Mouse (Mus musculus): Measurements from ENCODE around the gene a. TPM values are rescaled to one million over a fixed set of nuclear protein-coding genes. Genes with fewer than 3 reads are reported as not detected.

Gene a
- polyA plus RNA-seq, 1 experiment, result not detected

- no peak for TF ChIP-seq CTCF (IDR thresholded peaks at IDR 0.05; ENCODE audit: insufficient read depth, low read length)
- TF ChIP-seq POLR2A (IDR thresholded peaks at IDR 0.05; ENCODE audit: borderline replicate concordance, extremely low read depth, low read depth, low read length), result no peak
- WGBS, result 20% methylated on average over 19 of the region's 19 CpGs
- DNase-seq, result no peak
Observed at GRCm38 (mm10) chr2:155032938-155033710, 241.9 kb downstream of the a start.

GRCm38 (mm10) chr2:155039956-155040355 is 248.8 kb downstream of the a start:
- 50% methylated on average over 4 of the region's 4 CpGs for WGBS
- TF ChIP-seq POLR2A (IDR thresholded peaks at IDR 0.05; ENCODE audit: borderline replicate concordance, extremely low read depth, low read depth, low read length), result no peak
- no peak overlapping the region for H3K4me3 ChIP-seq (replicated peaks; ENCODE audit: extremely low read depth, low read depth, low read length)
- H3K4me1 ChIP-seq (ENCODE audit: control insufficient read depth, insufficient read depth, low read length), result no peaks in the 10 kb centered on the region
- no peak for DNase-seq

More at GRCm38 (mm10) chr2:155032938-155033710, 241.9 kb downstream of the a start:
- Histone ChIP-seq H3K4me3 (replicated peaks; ENCODE audit: extremely low read depth, low read depth, low read length) (no peak overlapping the region), H3K4me1 (ENCODE audit: control insufficient read depth, insufficient read depth, low read length) (0 out of 2 replicates have a peak, but pooled peaks cover 4% of the 10 kb centered on the region)

- DNase-seq, result no peak
- TF ChIP-seq CTCF (IDR thresholded peaks at IDR 0.05; ENCODE audit: insufficient read depth, low read length), result no peak
- no peak for TF ChIP-seq POLR2A (IDR thresholded peaks at IDR 0.05; ENCODE audit: borderline replicate concordance, extremely low read depth, low read depth, low read length)
- WGBS, result 72% methylated on average over 3 of the region's 3 CpGs
- H3K4me1 ChIP-seq (ENCODE audit: control insufficient read depth, insufficient read depth, low read length), result no peaks in the 10 kb centered on the region
- H3K4me3 ChIP-seq (replicated peaks; ENCODE audit: extremely low read depth, low read depth, low read length), result no peak overlapping the region
Observed at GRCm38 (mm10) chr2:155044542-155044941, 253.3 kb downstream of the a start.

GRCm38 (mm10) chr2:155045075-155045474 is 253.9 kb downstream of the a start:
- DNase-seq, result no peak
- Histone ChIP-seq H3K4me1 (ENCODE audit: control insufficient read depth, insufficient read depth, low read length) (peaks cover 2% of the 10 kb centered on the region; the same call in 1 of the 2 replicates), H3K4me3 (replicated peaks; ENCODE audit: extremely low read depth, low read depth, low read length) (no peak overlapping the region)
- no peak for TF ChIP-seq CTCF (IDR thresholded peaks at IDR 0.05; ENCODE audit: insufficient read depth, low read length)
- TF ChIP-seq POLR2A (IDR thresholded peaks at IDR 0.05; ENCODE audit: borderline replicate concordance, extremely low read depth, low read depth, low read length), result no peak
- WGBS, result 70% methylated on average over 3 of the region's 3 CpGs

- no peak for TF ChIP-seq POLR2A (IDR thresholded peaks at IDR 0.05; ENCODE audit: borderline replicate concordance, extremely low read depth, low read depth, low read length)
- TF ChIP-seq CTCF (IDR thresholded peaks at IDR 0.05; ENCODE audit: insufficient read depth, low read length), result no peak
- WGBS, result 78% methylated on average over 2 of the region's 2 CpGs
- DNase-seq, result no peak
Observed at GRCm38 (mm10) chr2:155046803-155047202, 255.6 kb downstream of the a start.

GRCm38 (mm10) chr2:155047452-155048178 is 256.4 kb downstream of the a start:
- H3K4me1 ChIP-seq (ENCODE audit: control insufficient read depth, insufficient read depth, low read length), result peaks cover 5% of the 10 kb centered on the region
- H3K4me3 ChIP-seq (replicated peaks; ENCODE audit: extremely low read depth, low read depth, low read length), result no peak overlapping the region
- TF ChIP-seq POLR2A (IDR thresholded peaks at IDR 0.05; ENCODE audit: borderline replicate concordance, extremely low read depth, low read depth, low read length), result no peak
- no peak for TF ChIP-seq CTCF (IDR thresholded peaks at IDR 0.05; ENCODE audit: insufficient read depth, low read length)
- 63% methylated on average over 7 of the region's 7 CpGs for WGBS
- no peak for DNase-seq

More at GRCm38 (mm10) chr2:155046803-155047202, 255.6 kb downstream of the a start:
- Histone ChIP-seq H3K4me3 (replicated peaks; ENCODE audit: extremely low read depth, low read depth, low read length) (no peak overlapping the region), H3K4me1 (ENCODE audit: control insufficient read depth, insufficient read depth, low read length) (peaks cover 5% of the 10 kb centered on the region)

- TF ChIP-seq POLR2A (IDR thresholded peaks at IDR 0.05; ENCODE audit: borderline replicate concordance, extremely low read depth, low read depth, low read length) (no peak), CTCF (IDR thresholded peaks at IDR 0.05; ENCODE audit: insufficient read depth, low read length) (no peak)
- H3K4me1 ChIP-seq (ENCODE audit: control insufficient read depth, insufficient read depth, low read length), result peaks cover 5% of the 10 kb centered on the region
- H3K4me3 ChIP-seq (replicated peaks; ENCODE audit: extremely low read depth, low read depth, low read length), result peak overlapping the region; percentile 73
- DNase-seq, result no peak
- 6% methylated on average over 5 of the region's 5 CpGs for WGBS
Observed at GRCm38 (mm10) chr2:155050108-155050503, 258.9 kb downstream of the a start.

GRCm38 (mm10) chr2:155050504-155051236 is 259.5 kb downstream of the a start:
- TF ChIP-seq POLR2A (IDR thresholded peaks at IDR 0.05; ENCODE audit: borderline replicate concordance, extremely low read depth, low read depth, low read length) (peak; percentile 98), CTCF (IDR thresholded peaks at IDR 0.05; ENCODE audit: insufficient read depth, low read length) (no peak)
- Histone ChIP-seq H3K4me3 (replicated peaks; ENCODE audit: extremely low read depth, low read depth, low read length) (peak overlapping the region; percentile 73), H3K4me1 (ENCODE audit: control insufficient read depth, insufficient read depth, low read length) (peaks cover 5% of the 10 kb centered on the region)
- WGBS, result under 1% methylated on average over 45 of the region's 45 CpGs
- DNase-seq, result peak; percentile 93

GRCm38 (mm10) chr2:155051622-155052351 is 260.6 kb downstream of the a start:
- TF ChIP-seq POLR2A (IDR thresholded peaks at IDR 0.05; ENCODE audit: borderline replicate concordance, extremely low read depth, low read depth, low read length) (no peak), CTCF (IDR thresholded peaks at IDR 0.05; ENCODE audit: insufficient read depth, low read length) (no peak)
- H3K4me3 ChIP-seq (replicated peaks; ENCODE audit: extremely low read depth, low read depth, low read length), result no peak overlapping the region
- no peak for DNase-seq
- H3K4me1 ChIP-seq (ENCODE audit: control insufficient read depth, insufficient read depth, low read length), result peaks cover 5% of the 10 kb centered on the region
- WGBS, result 14% methylated on average over 9 of the region's 9 CpGs
